Mouse (Mus musculus): ENCODE results near the gene Rab40c.

- TF ChIP-seq CTCF (IDR thresholded peaks at IDR 0.05; ENCODE audit: low read depth, low read length) (no peak), GATA1 (IDR thresholded peaks at IDR 0.05; ENCODE audit: borderline replicate concordance, low read length) (no peak), POLR2AphosphoS5 (IDR thresholded peaks at IDR 0.05; ENCODE audit: insufficient replicate concordance, low read depth, low read length) (no peak), TAL1 (conservative IDR thresholded peaks at IDR 0.05; ENCODE audit: low read depth, low read length) (no peak)
These were observed 23.6 kb downstream of the Rab40c start for GRCm38 (mm10) chr17:25895891-25896290.

Measured in G1E (cell line).